Mouse (Mus musculus) stomach, postnatal 0 days (tissue): Measurements from ENCODE around the gene Upk1b. TPM values are rescaled to one million over a fixed set of nuclear protein-coding genes. Genes with fewer than 3 reads are reported as not detected.

Experiments
- ATAC-seq: fragments of 200-750 bp; cut with Nextera tagmentation; 2 replicates; pipeline ENCODE4 v1.8.0; 2017; ENCODE audit not compliant: low FRiP score, low TSS enrichment
- DNase-seq: peaks from one replicate; pipeline ENCODE4 v3.0.0-alpha.2; 2016; ENCODE audit warnings: low spot score
- H3K27ac ChIP-seq: fragments of 300-500 bp; sonication (generic); replicated peaks from 2 replicates; pipeline ENCODE4 v1.5.1; 2014; ENCODE audit warnings: mild to moderate bottlenecking, control low read depth
- H3K27me3 ChIP-seq: fragments of 300-500 bp; sonication (generic); 2 replicates; pipeline ENCODE4 v1.6.1; 2014; ENCODE audit warnings: low read length; ENCODE audit not compliant: control insufficient read depth, insufficient read depth
- H3K36me3 ChIP-seq: fragments of 300-500 bp; sonication (generic); 2 replicates; pipeline ENCODE4 v1.6.1; 2014; ENCODE audit warnings: low read length, mixed read lengths; ENCODE audit not compliant: control insufficient read depth, insufficient read depth
- H3K4me1 ChIP-seq: fragments of 300-500 bp; sonication (generic); replicated peaks from 2 replicates; pipeline ENCODE4 v1.6.1; 2014; ENCODE audit warnings: antibody characterized with exemption; ENCODE audit not compliant: control insufficient read depth, insufficient read depth
- H3K4me2 ChIP-seq: fragments of 300-500 bp; sonication (generic); replicated peaks from 2 replicates; pipeline ENCODE4 v1.6.1; 2014; ENCODE audit warnings: low read depth, mild to moderate bottlenecking, control low read depth, moderate library complexity
- H3K4me3 ChIP-seq: fragments of 300-500 bp; sonication (generic); 2 replicates; pipeline ENCODE4 v1.5.1; 2014; ENCODE audit warnings: low read depth, low read length, control low read depth
- H3K9ac ChIP-seq: fragments of 300-500 bp; sonication (generic); 2 replicates; pipeline ENCODE4 v1.6.1; 2014; ENCODE audit warnings: mild to moderate bottlenecking, low read length, control low read depth, mixed read lengths
- H3K9me3 ChIP-seq: fragments of 300-500 bp; sonication (generic); 2 replicates; pipeline ENCODE4 v1.6.1; 2016; ENCODE audit warnings: low read length; ENCODE audit not compliant: control insufficient read depth
- CTCF ChIP-seq: IDR thresholded peaks from 2 replicates; pipeline ENCODE4 v1.5.1; 2016; ENCODE audit warnings: antibody characterized with exemption, low read depth, mild to moderate bottlenecking, moderate library complexity
- EP300 ChIP-seq: optimal IDR thresholded peaks from 2 replicates; pipeline ENCODE3; 2016; ENCODE audit warnings: antibody characterized with exemption
- WGBS: fragments of 180-500 bp; shearing (Covaris S2); extraction: QIAGEN DNeasy Blood & Tissue Kit; methylation state at CpG from one replicate; pipeline ENCODE4 v1.1.7; 2014; 5-methylcytosine and 5-hydroxymethylcytosine counted together
- polyA plus RNA-seq: library from polyadenylated mRNA; unstranded; fragments of >200 nt; fragmentation: Nextera tagmentation; extraction: Ambion mirVana; gene quantifications from 2 replicates; pipeline ENCODE4 v1.2.1, GENCODE M21; 2015

Upk1b gene
- polyA plus RNA-seq, 1 experiment from 2014 or later: 34.4 TPM

- H3K4me2 ChIP-seq: no peak overlapping the region
- H3K9me3 ChIP-seq: no peaks in the 10 kb centered on the region
- WGBS: 83% methylated on average over 6 of the region's 6 CpGs
- peaks cover 7% of the 10 kb centered on the region; the same call in 1 of the 2 replicates for H3K36me3 ChIP-seq
- TF ChIP-seq EP300 (no peak), CTCF (no peak)
- H3K4me3 ChIP-seq: no peak overlapping the region
- DNase-seq: no peak
- no peak for ATAC-seq
- no peak overlapping the region for H3K27ac ChIP-seq
- H3K9ac ChIP-seq: no peak overlapping the region
- H3K4me1 ChIP-seq: no peaks in the 10 kb centered on the region
- H3K27me3 ChIP-seq: no peaks in the 10 kb centered on the region
These were observed 39.2 kb downstream of the Upk1b start for GRCm38 (mm10) chr16:38760834-38761375.

GRCm38 (mm10) chr16:38760239-38760638, 39.9 kb downstream of the Upk1b start:
- Histone ChIP-seq H3K9ac (no peak overlapping the region), H3K9me3 (no peaks in the 10 kb centered on the region), H3K27me3 (no peaks in the 10 kb centered on the region), H3K4me3 (no peak overlapping the region), H3K4me2 (no peak overlapping the region), H3K4me1 (no peaks in the 10 kb centered on the region), H3K36me3 (peaks cover 7% of the 10 kb centered on the region; the same call in 1 of the 2 replicates), H3K27ac (no peak overlapping the region)
- no peak for DNase-seq
- 96% methylated on average over 5 of the region's 5 CpGs for WGBS
- TF ChIP-seq EP300: no peak
- TF ChIP-seq CTCF: no peak
- no peak for ATAC-seq

- WGBS: 79% methylated on average over 12 of the region's 12 CpGs
- no peak overlapping the region for H3K27ac ChIP-seq
- H3K27me3 ChIP-seq: no peaks in the 10 kb centered on the region
- H3K4me3 ChIP-seq: no peak overlapping the region
- no peak for TF ChIP-seq EP300
- TF ChIP-seq CTCF: 0 out of 2 replicates have a peak, but pooled peaks have one; percentile 5
- H3K9ac ChIP-seq: no peak overlapping the region
- ATAC-seq (no peak), DNase-seq (no peak)
- H3K9me3 ChIP-seq: no peaks in the 10 kb centered on the region
- H3K4me1 ChIP-seq: no peaks in the 10 kb centered on the region
- H3K36me3 ChIP-seq: peaks cover 7% of the 10 kb centered on the region; the same call in 1 of the 2 replicates
- H3K4me2 ChIP-seq: no peak overlapping the region
These were observed 41.8 kb downstream of the Upk1b start for GRCm38 (mm10) chr16:38758104-38758861.

- Histone ChIP-seq H3K4me3 (no peak overlapping the region), H3K4me2 (no peak overlapping the region), H3K4me1 (no peaks in the 10 kb centered on the region), H3K36me3 (peaks cover 7% of the 10 kb centered on the region; the same call in 1 of the 2 replicates), H3K27ac (no peak overlapping the region), H3K9ac (no peak overlapping the region), H3K27me3 (no peaks in the 10 kb centered on the region), H3K9me3 (no peaks in the 10 kb centered on the region)
- DNase-seq: no peak
- 93% methylated on average over 19 of the region's 19 CpGs for WGBS
- no peak for TF ChIP-seq EP300
- no peak for TF ChIP-seq CTCF
- no peak for ATAC-seq
These were observed 42.5 kb downstream of the Upk1b start for GRCm38 (mm10) chr16:38757626-38758025.

GRCm38 (mm10) chr16:38756572-38756971, 43.6 kb downstream of the Upk1b start:
- H3K4me2 ChIP-seq: no peak overlapping the region
- TF ChIP-seq EP300 (no peak), CTCF (no peak)
- DNase-seq: no peak
- no peak for ATAC-seq
- H3K4me3 ChIP-seq: no peak overlapping the region
- no peaks in the 10 kb centered on the region for H3K9me3 ChIP-seq
- WGBS: 63% methylated on average over 4 of the region's 4 CpGs
- no peak overlapping the region for H3K27ac ChIP-seq
- peaks cover 7% of the 10 kb centered on the region; the same call in 1 of the 2 replicates for H3K36me3 ChIP-seq
- no peaks in the 10 kb centered on the region for H3K27me3 ChIP-seq
- H3K4me1 ChIP-seq: no peaks in the 10 kb centered on the region
- H3K9ac ChIP-seq: no peak overlapping the region

- TF ChIP-seq CTCF: no peak
- TF ChIP-seq EP300: no peak
- no peak for DNase-seq
- no peaks in the 10 kb centered on the region for H3K27me3 ChIP-seq
- H3K9me3 ChIP-seq: no peaks in the 10 kb centered on the region
- H3K27ac ChIP-seq: no peak overlapping the region
- no peak overlapping the region for H3K9ac ChIP-seq
- H3K36me3 ChIP-seq: peaks cover 7% of the 10 kb centered on the region; the same call in 1 of the 2 replicates
- no peaks in the 10 kb centered on the region for H3K4me1 ChIP-seq
- H3K4me2 ChIP-seq: no peak overlapping the region
- ATAC-seq: no peak; the same call in 1 of the 2 replicates
- H3K4me3 ChIP-seq: no peak overlapping the region
- 29% methylated on average over 5 of the region's 5 CpGs for WGBS
These were observed 44.0 kb downstream of the Upk1b start for GRCm38 (mm10) chr16:38756177-38756503.
